Mouse (Mus musculus) cortical plate, adult 2 months (tissue): ENCODE data around the gene Ttc4. TPM values are rescaled to one million over a fixed set of nuclear protein-coding genes. Genes with fewer than 3 reads are reported as not detected.

Source experiments
- H3K27ac ChIP-seq: fragments of 200-500 bp; 2 replicates; pipeline ENCODE4 v1.5.1; 2012; ENCODE audit warnings: low read length, control low read depth, inconsistent platforms; ENCODE audit not compliant: insufficient read depth
- H3K4me1 ChIP-seq: fragments of 200-500 bp; 2 replicates; pipeline ENCODE4 v1.6.1; 2011; ENCODE audit warnings: low read length; ENCODE audit not compliant: control insufficient read depth, insufficient read depth
- H3K4me3 ChIP-seq: fragments of 200-500 bp; 2 replicates; pipeline ENCODE4 v1.5.1; 2011; ENCODE audit warnings: mild to moderate bottlenecking, low read length, control low read depth; ENCODE audit not compliant: insufficient read depth
- CTCF ChIP-seq: fragments of 200-500 bp; IDR thresholded peaks from 2 replicates; pipeline ENCODE4 v1.5.1; 2011; ENCODE audit warnings: mild to moderate bottlenecking, control low read depth, low read length; ENCODE audit not compliant: insufficient read depth; ENCODE audit errors: extremely low read depth
- POLR2A ChIP-seq: fragments of 200-500 bp; IDR thresholded peaks from 2 replicates; pipeline ENCODE4 v1.6.1; 2011; ENCODE audit warnings: mild to moderate bottlenecking, low read length, control low read depth; ENCODE audit not compliant: insufficient read depth; ENCODE audit errors: extremely low read depth
- polyA plus RNA-seq: library from polyadenylated mRNA; depleted of rRNA; stranded (reverse); fragments of >200 nt; gene quantifications from 2 replicates; pipeline ENCODE4 v1.2.3, GENCODE M21; 2012; rRNA removed

Gene Ttc4
- 112 and 118 TPM in 2 replicates for polyA plus RNA-seq

DNA sequence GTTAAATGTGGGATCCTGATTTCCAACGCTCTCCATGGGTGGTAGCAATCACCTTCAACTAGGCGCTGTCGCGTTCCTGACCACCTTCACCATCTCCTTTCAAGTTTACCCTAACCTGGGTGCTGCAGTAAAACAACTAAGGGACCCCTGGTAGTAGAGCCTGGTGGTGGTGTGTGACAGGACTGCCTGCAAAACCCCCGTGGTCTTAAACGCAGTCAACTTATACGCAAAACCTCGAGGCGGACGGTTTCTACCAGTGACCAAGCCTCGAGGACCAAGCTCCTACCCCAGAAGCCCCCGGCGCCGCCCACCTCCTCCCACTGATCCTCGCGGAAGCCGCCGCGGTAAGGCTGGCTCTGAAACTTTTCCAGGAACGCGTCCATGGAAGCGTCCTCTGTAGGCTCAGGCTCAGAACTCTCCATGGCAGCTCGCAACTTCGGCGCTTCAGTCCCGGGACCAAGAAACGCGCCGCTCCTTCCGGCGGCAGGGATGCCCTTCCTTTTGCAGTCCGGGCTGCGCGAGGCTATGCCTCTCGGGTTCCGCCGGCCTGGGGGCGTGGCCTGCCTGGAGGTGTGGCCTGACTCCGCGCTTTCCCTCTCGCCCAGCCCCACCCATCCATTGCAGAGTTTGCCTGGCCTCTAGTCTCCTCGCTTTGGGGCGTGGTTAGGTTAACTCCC, at the start of gene Ttc4:
Gene Ttc4, minus strand, starts transcription at position 503 of the 677 bp plus-strand sequence.
- H3K4me1 ChIP-seq = peaks cover 3% of the 10 kb centered on the region; the same call in 1 of the 2 replicates
- H3K4me3 ChIP-seq = peak within 1 kb of the TSS; percentile 90
- peak; percentile 71; the same call in 1 of the 2 replicates for TF ChIP-seq POLR2A
- no peak for TF ChIP-seq CTCF
- H3K27ac ChIP-seq = no peak within 1 kb of the TSS

DNA sequence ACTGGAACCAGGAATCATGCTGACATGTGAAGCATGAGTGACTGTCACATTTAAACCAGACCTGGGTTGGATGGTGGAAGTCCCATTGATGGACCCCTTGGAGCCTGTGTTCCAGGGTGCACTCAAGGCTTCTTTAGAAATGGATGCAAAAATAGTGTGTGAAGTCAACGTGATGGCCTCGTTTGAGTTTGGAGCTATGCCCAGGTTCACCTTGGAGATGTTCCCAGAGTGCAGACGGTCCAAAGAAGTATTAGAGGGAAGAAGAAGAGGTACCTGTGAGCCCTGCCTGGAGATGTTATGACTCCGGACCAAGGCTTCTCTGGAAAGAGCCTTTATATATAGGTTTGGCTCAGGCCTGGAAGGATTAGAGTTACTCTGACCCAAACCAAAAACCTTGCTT, 41.9 kb upstream of the Ttc4 start:
- H3K4me3 ChIP-seq = no peak overlapping the region
- no peaks in the 10 kb centered on the region for H3K4me1 ChIP-seq
- TF ChIP-seq POLR2A (no peak), CTCF (no peak)
- no peak overlapping the region for H3K27ac ChIP-seq

DNA sequence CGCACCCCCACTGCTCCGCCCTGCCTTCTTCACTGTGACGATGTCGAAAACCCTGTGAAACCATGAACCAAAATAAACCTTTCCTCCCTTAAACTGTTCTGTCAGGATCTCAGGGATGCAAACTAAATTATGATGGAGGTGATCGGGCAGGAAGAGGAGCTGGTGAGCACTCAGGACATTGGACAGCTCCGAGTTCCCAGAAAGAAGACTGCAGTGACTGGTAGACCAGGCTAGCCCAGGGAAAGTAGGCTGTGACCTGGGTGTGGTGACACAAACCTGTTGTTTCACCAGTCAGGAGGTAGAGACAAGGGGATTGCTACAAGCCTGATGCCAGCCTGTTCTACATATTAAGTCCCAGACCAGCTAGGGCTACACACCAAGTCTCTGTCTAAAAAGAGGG, 34.9 kb upstream of the Ttc4 start:
- Histone ChIP-seq H3K4me3 (no peak overlapping the region), H3K27ac (no peak overlapping the region), H3K4me1 (no peaks in the 10 kb centered on the region)
- TF ChIP-seq CTCF (no peak), POLR2A (no peak)

DNA sequence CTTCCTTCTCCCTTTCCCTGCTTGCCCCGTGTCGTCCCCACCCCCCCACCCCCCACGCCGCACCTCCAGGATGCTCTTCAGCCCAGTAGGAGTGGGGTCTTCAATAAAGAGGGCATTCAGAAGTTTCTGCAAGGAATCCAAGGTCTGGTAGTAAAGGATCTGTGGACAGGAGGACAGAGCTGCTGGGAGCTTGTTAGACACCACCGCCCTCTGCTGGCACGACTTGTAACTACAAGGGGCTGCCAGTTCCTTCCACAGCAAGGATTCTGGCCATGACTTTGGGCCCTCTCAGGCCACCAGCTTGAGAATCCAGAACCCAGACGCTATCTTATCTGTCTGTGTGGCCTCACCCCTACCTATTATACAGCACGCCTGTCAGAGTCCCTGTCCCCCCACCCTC, 29.7 kb upstream of the Ttc4 start:
- TF ChIP-seq CTCF = peak; percentile 98
- no peak for TF ChIP-seq POLR2A
- Histone ChIP-seq H3K27ac (no peak overlapping the region), H3K4me3 (no peak overlapping the region), H3K4me1 (peaks cover 7% of the 10 kb centered on the region)

DNA sequence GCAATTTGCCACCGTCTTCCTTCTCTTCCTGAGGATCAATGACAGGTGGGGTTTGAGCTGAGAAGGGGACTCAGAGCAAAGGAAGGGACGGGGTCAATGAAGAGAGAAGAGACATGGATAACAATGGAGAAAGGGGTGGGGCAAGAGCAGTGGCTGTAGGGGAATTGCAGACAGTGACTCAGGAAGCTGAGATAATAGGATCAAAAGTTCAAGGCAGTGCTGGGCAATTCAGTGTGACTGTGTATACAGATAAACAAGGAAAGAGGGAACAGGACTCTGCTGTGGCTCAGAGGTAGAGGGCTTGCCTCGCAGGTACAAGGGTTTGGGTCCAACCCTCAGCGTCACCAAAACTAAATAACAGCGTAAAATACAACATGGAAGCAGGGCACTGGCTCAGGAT, 29.2 kb upstream of the Ttc4 start:
- peaks cover 7% of the 10 kb centered on the region for H3K4me1 ChIP-seq
- TF ChIP-seq POLR2A = no peak
- TF ChIP-seq CTCF = no peak
- H3K4me3 ChIP-seq = no peak overlapping the region
- H3K27ac ChIP-seq = no peak overlapping the region

DNA sequence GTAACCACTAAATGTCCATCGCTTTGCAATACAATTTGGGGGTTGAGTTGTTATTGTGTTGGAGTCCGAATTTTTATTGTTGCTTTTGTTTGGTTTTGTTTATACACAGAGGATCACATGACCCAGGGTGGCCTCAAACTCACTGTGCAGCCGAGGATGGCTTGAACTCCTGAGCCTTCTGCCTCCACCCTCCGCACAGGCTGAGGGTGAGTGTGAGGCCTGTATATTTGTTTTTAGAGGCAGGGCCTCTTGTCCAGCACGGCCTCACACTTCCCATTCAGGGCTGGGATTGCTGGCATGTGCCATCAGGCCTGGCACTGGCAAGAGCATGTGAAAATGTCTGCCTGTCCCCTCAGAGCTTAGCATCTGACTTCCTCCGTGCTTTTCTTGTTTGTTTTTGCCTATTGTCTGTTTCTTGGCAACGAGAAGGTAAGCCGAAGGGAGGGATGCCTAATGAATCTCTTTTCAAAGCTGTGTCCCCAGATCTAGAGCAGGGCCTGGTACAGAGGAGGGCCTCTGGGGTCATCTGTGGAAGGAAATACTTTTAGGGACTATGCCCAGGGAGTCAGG, 26.4 kb upstream of the Ttc4 start:
- Histone ChIP-seq H3K4me1 (peaks cover 15% of the 10 kb centered on the region), H3K4me3 (no peak overlapping the region), H3K27ac (peak overlapping the region; percentile 4; the same call in 1 of the 2 replicates)
- TF ChIP-seq POLR2A (no peak), CTCF (no peak)

DNA sequence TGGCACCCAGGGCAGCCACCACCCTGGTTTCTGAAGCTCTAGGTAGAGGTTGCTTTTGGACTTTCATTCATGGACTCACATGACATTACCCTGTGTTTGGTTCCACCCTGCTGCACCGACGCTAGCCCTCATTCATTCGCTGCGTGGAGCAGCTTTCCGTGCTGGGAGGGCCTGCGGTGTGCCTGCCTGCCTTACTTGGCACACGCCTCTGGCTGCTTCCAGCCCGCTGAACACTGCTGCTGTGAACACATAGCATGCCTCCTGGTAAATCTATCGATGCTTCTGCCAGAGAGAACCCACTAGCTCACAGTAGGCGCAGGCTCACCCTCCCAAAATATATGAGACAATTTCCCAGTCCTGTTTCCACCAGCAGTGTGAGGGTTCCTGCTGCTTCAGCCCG, 25.7 kb upstream of the Ttc4 start:
- H3K4me1 ChIP-seq = peaks cover 15% of the 10 kb centered on the region
- H3K27ac ChIP-seq = 0 out of 2 replicates have a peak overlapping the region, but pooled peaks have one; percentile 12
- no peak overlapping the region for H3K4me3 ChIP-seq
- peak; percentile 72; the same call in 1 of the 2 replicates for TF ChIP-seq POLR2A
- no peak for TF ChIP-seq CTCF

DNA sequence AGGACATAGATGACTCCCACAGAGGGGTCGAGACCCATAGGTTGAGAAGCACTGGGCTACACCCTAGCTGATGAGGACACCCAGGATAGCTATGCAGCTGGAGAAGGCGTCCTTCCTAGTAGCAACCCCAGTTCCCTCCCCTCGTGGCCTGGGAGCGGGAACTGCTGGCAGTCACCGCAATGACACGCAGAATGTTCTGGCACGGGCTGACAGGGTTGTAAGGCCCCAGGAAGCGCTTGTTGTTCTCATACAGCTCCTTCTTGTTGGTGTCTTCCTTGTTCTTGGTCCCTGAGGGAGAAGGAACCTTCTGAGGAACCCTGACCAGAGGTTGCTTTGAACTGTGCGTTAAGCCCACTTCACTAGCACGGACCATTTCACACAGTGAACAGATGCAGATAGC, 25.2 kb upstream of the Ttc4 start:
- TF ChIP-seq CTCF (no peak), POLR2A (no peak)
- Histone ChIP-seq H3K4me3 (no peak overlapping the region), H3K27ac (0 out of 2 replicates have a peak overlapping the region, but pooled peaks have one; percentile 12), H3K4me1 (peaks cover 15% of the 10 kb centered on the region)

DNA sequence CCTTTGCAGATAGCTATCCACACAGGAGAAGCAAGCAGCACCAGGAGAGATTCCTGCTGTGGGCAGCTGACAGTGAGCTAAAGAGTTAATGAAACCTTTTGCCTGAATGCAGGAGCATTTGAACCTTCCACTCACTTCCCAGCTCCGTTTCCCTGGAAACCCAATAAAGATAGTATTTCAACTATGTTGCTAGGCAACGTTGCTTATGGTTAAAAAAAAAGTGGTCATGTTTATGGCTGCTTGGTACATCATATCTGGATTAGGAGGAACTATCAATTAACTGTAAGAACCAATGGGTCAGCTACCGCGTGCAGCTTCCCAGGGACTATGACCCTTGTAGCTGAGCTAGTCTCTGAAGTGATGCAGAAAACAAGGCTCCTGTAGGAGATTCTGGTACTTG, 22.1 kb upstream of the Ttc4 start:
- Histone ChIP-seq H3K4me3 (no peak overlapping the region), H3K27ac (peak overlapping the region; percentile 38), H3K4me1 (peaks cover 15% of the 10 kb centered on the region)
- TF ChIP-seq CTCF = no peak
- no peak for TF ChIP-seq POLR2A

DNA sequence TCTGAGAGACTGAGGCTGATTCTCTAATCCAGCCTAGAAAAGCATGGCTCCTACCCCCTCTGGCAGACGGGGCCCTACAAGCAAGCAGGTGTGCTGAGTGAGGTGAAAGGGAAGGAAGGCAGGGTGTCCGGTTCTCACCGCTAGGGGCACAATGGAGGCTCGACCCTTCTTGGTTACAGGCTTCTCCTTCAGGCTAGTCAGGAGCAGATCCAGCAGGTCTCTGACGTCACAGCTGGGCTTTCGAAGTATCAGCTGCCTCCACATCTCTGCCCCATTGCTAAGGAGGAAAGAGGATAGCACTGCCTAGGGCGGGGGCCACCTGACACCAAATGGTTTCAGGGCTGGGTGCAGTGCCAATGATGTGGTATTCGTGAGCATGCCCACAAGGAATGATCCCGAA, 21.2 kb upstream of the Ttc4 start:
- H3K4me1 ChIP-seq = peaks cover 15% of the 10 kb centered on the region
- no peak overlapping the region for H3K27ac ChIP-seq
- no peak overlapping the region for H3K4me3 ChIP-seq
- peak; percentile 42 for TF ChIP-seq CTCF
- TF ChIP-seq POLR2A = no peak
